Mouse (Mus musculus) spleen, adult 2 months (tissue): ENCODE measurements around the gene Sec14l5.

Experiments used
- CTCF ChIP-seq: fragments of 200-500 bp; IDR thresholded peaks from 2 replicates; pipeline ENCODE4 v1.5.1; 2011; ENCODE audit warnings: mild to moderate bottlenecking, inconsistent platforms; ENCODE audit not compliant: insufficient read depth, insufficient read length, insufficient replicate concordance; ENCODE audit errors: extremely low read depth
- POLR2A ChIP-seq: fragments of 200-500 bp; IDR thresholded peaks from 2 replicates; pipeline ENCODE4 v1.6.1; 2011; ENCODE audit warnings: low read depth, low read length, inconsistent platforms

- TF ChIP-seq POLR2A = no peak
- no peak for TF ChIP-seq CTCF
These were observed 37.2 kb downstream of the Sec14l5 start for GRCm38 (mm10) chr16:5184101-5184500.
